In genomic region chr2:106693702-106694566, GRCm38 (mm10) we compare ENCODE assay signal across 8 mouse cellular contexts. TPM values are rescaled to one million over a fixed set of nuclear protein-coding genes. Genes with fewer than 3 reads are reported as not detected.
DNase-seq lines count a peak whose midpoint lies in the region; ATAC-seq lines count a peak whose summit lies in the region.

No protein-coding gene starts in this region.

- peak overlapping the region; percentile 100 for H3K9ac ChIP-seq in forebrain, embryonic 16.5 days (replicated peaks; ENCODE audit: low read depth, low read length)

- no peaks in the 10 kb centered on the region for H3K27me3 ChIP-seq in forebrain, embryonic 16.5 days (replicated peaks; ENCODE audit: control insufficient read depth, insufficient read depth, low read length)

- no peaks in the 10 kb centered on the region for H3K36me3 ChIP-seq in forebrain, embryonic 16.5 days (ENCODE audit: control insufficient read depth, insufficient read depth)

- no peaks in the 10 kb centered on the region for H3K9me3 ChIP-seq in forebrain, embryonic 16.5 days (ENCODE audit: control insufficient read depth, low read length)

- H3K4me1 ChIP-seq in forebrain, embryonic 16.5 days (replicated peaks; ENCODE audit: control insufficient read depth, insufficient read depth, low read length): peaks cover 17% of the 10 kb centered on the region

- peak; percentile 41 for ATAC-seq in forebrain, embryonic 16.5 days
- ATAC-seq in CD4-positive, CD25-positive, alpha-beta regulatory T cell, adult 4 months: no peak

- intact Hi-C loops in heart, postnatal 25 days (cut with DNase I): loop anchor here (5.0 kb wide), 3 partner anchors 42 to 263 kb away; no protein-coding TSS in a partner anchor

- WGBS in forebrain, embryonic 16.5 days: 0% methylated on average over 80 of the region's 91 CpGs

- peak overlapping the region; percentile 94 for H3K4me3 ChIP-seq in forebrain, embryonic 16.5 days (replicated peaks; ENCODE audit: low read length)

- peak overlapping the region; percentile 76 for H3K4me2 ChIP-seq in forebrain, embryonic 16.5 days (ENCODE audit: low read length)

- peak; percentile 81 for DNase-seq in R1 (ENCODE audit: low read depth, low spot score)
- peak; percentile 73 for DNase-seq in cerebellum, adult 11-12 months
- peak; percentile 14 for DNase-seq in heart, postnatal 25 days (ENCODE audit: low spot score)
- peak; percentile 39 to 67 for DNase-seq in layer of hippocampus, postnatal 14 days (ENCODE audit: low spot score in 2 of 2)
- peak; percentile 29 for DNase-seq in lung, postnatal 14 days
- DNase-seq in right cerebral cortex, adult 2 months (ENCODE audit: low spot score in 2 of 2): peak; percentile 48 to 51

- H3K27ac ChIP-seq in forebrain, embryonic 16.5 days (ENCODE audit: low read length): peak overlapping the region; percentile 100

RNA-seq across cellular contexts. Expression of gene Mpped2, which starts 0.9 kb away (rescaled TPM):
- polyA plus RNA-seq in forebrain, embryonic 16.5 days (2015; fragmentation: Nextera tagmentation; extraction: Ambion mirVana): 187 and 199 TPM in 2 replicates
- 10 to 100 TPM; 18.1 to 18.7 TPM for total RNA-seq in heart, postnatal 25 days (2021)
- total RNA-seq in layer of hippocampus, postnatal 14 days (2021): 10 to 100 TPM; 39.9 to 40.3 TPM
- not detected for polyA plus RNA-seq in CD4-positive, CD25-positive, alpha-beta regulatory T cell, adult 4 months (2017; shearing (Covaris generic))

Comparison
In these comparisons a context has a peak if more than half of its experiments do, and no peak if none do; other contexts are left out.
1. DNase-seq: peak in every context shown above with its lines; median percentile 81 in R1; 73 in cerebellum, adult 11-12 months; 53 in layer of hippocampus, postnatal 14 days; 50 in right cerebral cortex, adult 2 months; 29 in lung, postnatal 14 days; 14 in heart, postnatal 25 days.